Mouse (Mus musculus) brown adipose tissue, adult 24 weeks (tissue): ENCODE results near the gene Abhd10. TPM values are rescaled to one million over a fixed set of nuclear protein-coding genes. Genes with fewer than 3 reads are reported as not detected.

Experiments used
- H3K27ac ChIP-seq: fragments of 200-500 bp; replicated peaks from 2 replicates; pipeline ENCODE4 v1.5.1; 2012; ENCODE audit warnings: low read depth, mild to moderate bottlenecking, low read length
- H3K4me1 ChIP-seq: fragments of 200-500 bp; 2 replicates; pipeline ENCODE4 v1.6.1; 2012; ENCODE audit warnings: low read length, mixed read lengths; ENCODE audit not compliant: control insufficient read depth, insufficient read depth, insufficient read length
- H3K4me3 ChIP-seq: fragments of 200-500 bp; 2 replicates; pipeline ENCODE4 v1.5.1; 2012; ENCODE audit warnings: low read depth, mild to moderate bottlenecking, low read length, moderate library complexity; ENCODE audit not compliant: insufficient read depth
- polyA plus RNA-seq: library from polyadenylated mRNA; stranded (reverse); fragments of >200 nt; gene quantifications from 2 replicates; pipeline ENCODE4 v1.2.4, GENCODE M21; 2012; ENCODE audit not compliant: missing spikeins, insufficient read depth, insufficient read length

The Abhd10 gene
- polyA plus RNA-seq, 1 experiment, result 18.2 TPM

- no peak overlapping the region for H3K27ac ChIP-seq
- no peak overlapping the region for H3K4me3 ChIP-seq
- no peaks in the 10 kb centered on the region for H3K4me1 ChIP-seq
Measured at GRCm38 (mm10) chr16:45713878-45714277, 28.9 kb downstream of the Abhd10 start.

GRCm38 (mm10) chr16:45713261-45713660 is 29.5 kb downstream of the Abhd10 start:
- H3K27ac ChIP-seq, result no peak overlapping the region
- H3K4me3 ChIP-seq, result no peak overlapping the region
- H3K4me1 ChIP-seq, result no peaks in the 10 kb centered on the region

GRCm38 (mm10) chr16:45711263-45711662 is 31.5 kb downstream of the Abhd10 start:
- Histone ChIP-seq H3K27ac (no peak overlapping the region), H3K4me3 (no peak overlapping the region), H3K4me1 (no peaks in the 10 kb centered on the region)

GRCm38 (mm10) chr16:45699301-45699700 is 43.5 kb downstream of the Abhd10 start:
- no peak overlapping the region for H3K27ac ChIP-seq

GRCm38 (mm10) chr16:45697996-45698395 is 44.8 kb downstream of the Abhd10 start:
- no peaks in the 10 kb centered on the region for H3K4me1 ChIP-seq

More at GRCm38 (mm10) chr16:45699301-45699700, 43.5 kb downstream of the Abhd10 start:
- Histone ChIP-seq H3K4me1 (no peaks in the 10 kb centered on the region), H3K4me3 (no peak overlapping the region)

GRCm38 (mm10) chr16:45695445-45696160 is 47.2 kb downstream of the Abhd10 start:
- H3K27ac ChIP-seq, result no peak overlapping the region
- H3K4me3 ChIP-seq, result no peak overlapping the region
- no peaks in the 10 kb centered on the region for H3K4me1 ChIP-seq

More at GRCm38 (mm10) chr16:45697996-45698395, 44.8 kb downstream of the Abhd10 start:
- Histone ChIP-seq H3K4me3 (no peak overlapping the region), H3K27ac (no peak overlapping the region)

- H3K27ac ChIP-seq, result no peak within 1 kb of the TSS
- no peak within 1 kb of the TSS for H3K4me3 ChIP-seq
- no peaks in the 10 kb centered on the region for H3K4me1 ChIP-seq
Measured at GRCm38 (mm10) chr16:45693558-45693957, 49.2 kb downstream of the Abhd10 start, which contains the start of gene Tmprss7. TSS of gene Tmprss7 (minus strand) at chr16:45693658.

GRCm38 (mm10) chr16:45692851-45693250 is 49.9 kb downstream of the Abhd10 start:
- Histone ChIP-seq H3K27ac (no peak overlapping the region), H3K4me1 (no peaks in the 10 kb centered on the region), H3K4me3 (no peak overlapping the region)

- Histone ChIP-seq H3K4me3 (no peak overlapping the region), H3K4me1 (no peaks in the 10 kb centered on the region), H3K27ac (no peak overlapping the region)
Measured at GRCm38 (mm10) chr16:45690178-45690577, 52.6 kb downstream of the Abhd10 start.

- Histone ChIP-seq H3K4me3 (no peak overlapping the region), H3K4me1 (no peaks in the 10 kb centered on the region), H3K27ac (no peak overlapping the region)
Measured at GRCm38 (mm10) chr16:45686833-45687232, 55.9 kb downstream of the Abhd10 start.

GRCm38 (mm10) chr16:45685295-45685694 is 57.5 kb downstream of the Abhd10 start:
- Histone ChIP-seq H3K27ac (no peak overlapping the region), H3K4me3 (no peak overlapping the region), H3K4me1 (no peaks in the 10 kb centered on the region)

- no peak overlapping the region for H3K27ac ChIP-seq
- no peak overlapping the region for H3K4me3 ChIP-seq
- H3K4me1 ChIP-seq, result no peaks in the 10 kb centered on the region
Measured at GRCm38 (mm10) chr16:45684815-45685214, 57.9 kb downstream of the Abhd10 start.

Other genes starting within 250 kb of the Abhd10 start
- gene Gm609, start 250.0 kb downstream of the Abhd10 start, polyA plus RNA-seq, result not detected in 2 replicates
- gene Gm17783, start 210.9 kb downstream of the Abhd10 start, polyA plus RNA-seq, result not detected in 2 replicates
- gene Slc9c1, start 207.6 kb downstream of the Abhd10 start, polyA plus RNA-seq, result not detected in 2 replicates
- 0.48 TPM in 1 of 2 replicates, not detected in the other for gene Gcsam, start 132.6 kb downstream of the Abhd10 start, polyA plus RNA-seq
- gene BC016579, start 88.9 kb downstream of the Abhd10 start, polyA plus RNA-seq, result not detected in 2 replicates
- gene Tmprss7, start 49.3 kb downstream of the Abhd10 start, polyA plus RNA-seq, result not detected in 2 replicates
- not detected in 2 replicates for gene Tagln3, start 18.3 kb downstream of the Abhd10 start, polyA plus RNA-seq
- gene Phldb2, start 210.6 kb upstream of the Abhd10 start, polyA plus RNA-seq, result 2.6 and 2.7 TPM in 2 replicates